Mouse (Mus musculus): Measurements from ENCODE around the gene Bicdl1. TPM values are rescaled to one million over a fixed set of nuclear protein-coding genes. Genes with fewer than 3 reads are reported as not detected.

The Bicdl1 gene
- polyA plus RNA-seq, 2 experiments, result 0.98 to 2.1 TPM

DNA sequence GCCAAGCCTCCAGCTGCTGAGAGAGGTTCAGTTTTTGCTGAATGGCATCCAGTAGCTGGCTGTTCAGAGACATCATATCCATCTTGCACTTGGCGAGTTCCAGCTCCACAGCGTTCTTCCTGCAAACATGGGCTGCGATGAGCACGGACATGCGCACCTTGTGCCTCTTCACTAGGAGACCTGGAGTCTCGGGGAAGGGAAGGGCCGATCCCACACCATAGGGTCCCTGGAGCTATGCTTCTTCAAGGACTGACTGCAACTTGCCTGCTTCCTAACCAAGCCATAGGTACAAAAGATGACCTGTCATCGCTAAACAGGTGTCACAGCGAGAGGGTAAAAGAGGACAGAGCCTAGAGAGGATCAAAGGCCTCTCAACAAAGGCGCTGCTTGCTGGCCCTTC lies 79.6 kb downstream of the Bicdl1 start:
- WGBS (ENCODE audit: insufficient replicate concordance), result 87% methylated on average over 10 of the region's 10 CpGs
- no peak overlapping the region; a peak in 1 of 4 replicates for H3K4me3 ChIP-seq (ENCODE audit: insufficient read depth in 1 of 2, low read depth in 2 of 2, low read length in 2 of 2)
- no peak overlapping the region for H3K27ac ChIP-seq
- no peaks in the 10 kb centered on the region for H3K27me3 ChIP-seq (ENCODE audit: control insufficient read depth, insufficient read depth, low read length)
- TF ChIP-seq EP300 (IDR thresholded peaks at IDR 0.05; ENCODE audit: low read depth), result no peak
- TF ChIP-seq CTCF (IDR thresholded peaks at IDR 0.05; ENCODE audit: low read depth), result no peak
- H3K36me3 ChIP-seq (replicated peaks; ENCODE audit: control insufficient read depth, insufficient read depth, low read depth), result peaks cover 3% of the 10 kb centered on the region
- ATAC-seq (ENCODE audit: insufficient read depth) (no peak), DNase-seq (ENCODE audit: low read depth in 3 of 3, low spot score in 3 of 3) (no peak)
- no peak overlapping the region for H3K9ac ChIP-seq (replicated peaks)
- peaks cover 6 to 8% of the 10 kb centered on the region in 2 experiments for H3K4me1 ChIP-seq (replicated peaks; ENCODE audit: control insufficient read depth in 2 of 2, insufficient read depth in 2 of 2, low read length in 1 of 2)
- peak overlapping the region; percentile 76 for H3K4me2 ChIP-seq (ENCODE audit: low read depth)
- H3K9me3 ChIP-seq (ENCODE audit: control insufficient read depth, low read length), result no peaks in the 10 kb centered on the region

DNA sequence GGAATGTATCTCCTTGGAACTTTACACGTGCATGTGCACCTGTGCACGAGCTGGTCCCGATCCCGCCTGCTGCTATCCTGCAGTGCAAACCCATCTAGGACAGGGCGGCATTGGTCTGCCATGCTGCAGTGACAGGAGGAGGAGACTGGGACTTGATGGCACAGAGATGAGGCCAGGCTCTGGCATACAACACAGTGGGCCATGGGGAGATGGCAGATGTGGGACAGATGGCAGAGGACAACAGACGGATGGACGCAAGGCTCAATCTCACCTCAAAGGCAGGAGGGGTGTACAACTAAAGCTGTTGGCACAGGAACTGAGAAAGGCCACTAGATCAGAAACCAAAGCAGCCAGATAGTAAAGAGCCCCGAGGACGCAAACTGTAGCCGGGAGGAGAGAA lies 80.5 kb downstream of the Bicdl1 start:
- H3K4me1 ChIP-seq (replicated peaks; ENCODE audit: control insufficient read depth in 2 of 2, insufficient read depth in 2 of 2, low read length in 1 of 2), result peaks cover 6 to 8% of the 10 kb centered on the region in 2 experiments
- no peak overlapping the region for H3K4me2 ChIP-seq (ENCODE audit: low read depth)
- no peak overlapping the region for H3K9ac ChIP-seq (replicated peaks)
- H3K9me3 ChIP-seq (ENCODE audit: control insufficient read depth, low read length), result no peaks in the 10 kb centered on the region
- 78% methylated on average over 10 of the region's 10 CpGs for WGBS (ENCODE audit: insufficient replicate concordance)
- H3K27me3 ChIP-seq (ENCODE audit: control insufficient read depth, insufficient read depth, low read length), result no peaks in the 10 kb centered on the region
- TF ChIP-seq CTCF (IDR thresholded peaks at IDR 0.05; ENCODE audit: low read depth), result no peak
- TF ChIP-seq EP300 (IDR thresholded peaks at IDR 0.05; ENCODE audit: low read depth), result no peak
- no peak overlapping the region for H3K27ac ChIP-seq
- no peak for DNase-seq (ENCODE audit: low read depth in 3 of 3, low spot score in 3 of 3)
- ATAC-seq (ENCODE audit: insufficient read depth), result no peak
- H3K4me3 ChIP-seq (ENCODE audit: insufficient read depth in 1 of 2, low read depth in 2 of 2, low read length in 2 of 2), result no peak overlapping the region
- peaks cover 12% of the 10 kb centered on the region for H3K36me3 ChIP-seq (replicated peaks; ENCODE audit: control insufficient read depth, insufficient read depth, low read depth)

DNA sequence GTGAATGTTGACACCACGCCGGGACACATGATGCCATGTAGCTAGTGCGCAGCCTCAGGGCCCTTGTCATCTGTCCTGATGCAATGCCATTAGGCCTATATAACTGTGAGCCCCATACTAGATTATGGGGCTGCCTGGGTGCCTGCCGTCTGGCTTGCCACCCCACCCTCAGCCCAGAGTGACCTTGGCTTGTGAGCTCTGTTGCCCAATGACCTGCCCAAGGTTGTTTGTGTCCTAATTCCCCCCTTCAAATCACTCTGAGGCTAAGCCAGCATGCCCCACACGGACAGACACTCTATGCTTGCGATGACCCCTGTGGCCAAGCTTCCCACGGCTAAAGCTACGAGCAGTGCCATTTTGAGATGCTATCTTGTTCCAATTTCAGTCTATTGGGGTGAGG lies 81.7 kb downstream of the Bicdl1 start:
- no peaks in the 10 kb centered on the region for H3K27me3 ChIP-seq (ENCODE audit: control insufficient read depth, insufficient read depth, low read length)
- no peak for TF ChIP-seq EP300 (IDR thresholded peaks at IDR 0.05; ENCODE audit: low read depth)
- TF ChIP-seq CTCF (IDR thresholded peaks at IDR 0.05; ENCODE audit: low read depth), result no peak
- H3K4me1 ChIP-seq (replicated peaks; ENCODE audit: control insufficient read depth in 2 of 2, insufficient read depth in 2 of 2, low read length in 1 of 2), result peaks cover 6 to 8% of the 10 kb centered on the region in 2 experiments
- no peak overlapping the region for H3K4me3 ChIP-seq (ENCODE audit: insufficient read depth in 1 of 2, low read depth in 2 of 2, low read length in 2 of 2)
- H3K27ac ChIP-seq, result no peak overlapping the region
- DNase-seq (ENCODE audit: low read depth in 3 of 3, low spot score in 3 of 3), result no peak
- no peak overlapping the region for H3K9ac ChIP-seq (replicated peaks)
- peaks cover 24% of the 10 kb centered on the region for H3K36me3 ChIP-seq (replicated peaks; ENCODE audit: control insufficient read depth, insufficient read depth, low read depth)
- no peaks in the 10 kb centered on the region for H3K9me3 ChIP-seq (ENCODE audit: control insufficient read depth, low read length)
- no peak overlapping the region for H3K4me2 ChIP-seq (ENCODE audit: low read depth)
- 70% methylated on average over 8 of the region's 8 CpGs for WGBS (ENCODE audit: insufficient replicate concordance)
- no peak for ATAC-seq (ENCODE audit: insufficient read depth)

DNA sequence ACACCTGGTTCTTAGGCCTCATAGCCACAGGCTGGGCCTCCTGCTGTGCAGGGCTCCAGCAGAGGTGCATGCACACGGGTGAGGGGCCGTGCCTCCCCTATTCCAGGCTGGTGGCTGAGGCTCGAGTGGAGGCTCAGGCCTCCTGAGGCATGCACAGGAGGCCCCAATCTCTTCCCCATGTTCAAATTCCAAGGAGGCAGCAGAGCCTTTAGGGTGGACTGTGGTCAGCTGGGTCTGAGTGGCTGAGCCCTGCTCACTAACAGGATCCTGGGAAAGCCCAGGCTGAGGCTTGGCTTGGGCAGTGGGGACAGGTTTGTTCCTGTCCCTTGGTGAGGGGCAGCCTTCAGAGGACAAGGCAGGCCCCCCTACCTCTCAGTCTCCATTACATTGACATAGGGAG lies 82.5 kb downstream of the Bicdl1 start:
- Histone ChIP-seq H3K4me1 (replicated peaks; ENCODE audit: control insufficient read depth in 2 of 2, insufficient read depth in 2 of 2, low read length in 1 of 2) (peaks cover 6 to 8% of the 10 kb centered on the region in 2 experiments), H3K27me3 (ENCODE audit: control insufficient read depth, insufficient read depth, low read length) (no peaks in the 10 kb centered on the region), H3K36me3 (replicated peaks; ENCODE audit: control insufficient read depth, insufficient read depth, low read depth) (peaks cover 32% of the 10 kb centered on the region), H3K4me3 (ENCODE audit: insufficient read depth in 1 of 2, low read depth in 2 of 2, low read length in 2 of 2) (no peak overlapping the region), H3K4me2 (ENCODE audit: low read depth) (no peak overlapping the region), H3K9me3 (ENCODE audit: control insufficient read depth, low read length) (no peaks in the 10 kb centered on the region), H3K9ac (replicated peaks) (no peak overlapping the region), H3K27ac (no peak overlapping the region)
- WGBS (ENCODE audit: insufficient replicate concordance), result 66% methylated on average over 3 of the region's 3 CpGs
- no peak for TF ChIP-seq CTCF (IDR thresholded peaks at IDR 0.05; ENCODE audit: low read depth)
- TF ChIP-seq EP300 (IDR thresholded peaks at IDR 0.05; ENCODE audit: low read depth), result no peak
- no peak for ATAC-seq (ENCODE audit: insufficient read depth)
- DNase-seq (ENCODE audit: low read depth in 3 of 3, low spot score in 3 of 3), result no peak

DNA sequence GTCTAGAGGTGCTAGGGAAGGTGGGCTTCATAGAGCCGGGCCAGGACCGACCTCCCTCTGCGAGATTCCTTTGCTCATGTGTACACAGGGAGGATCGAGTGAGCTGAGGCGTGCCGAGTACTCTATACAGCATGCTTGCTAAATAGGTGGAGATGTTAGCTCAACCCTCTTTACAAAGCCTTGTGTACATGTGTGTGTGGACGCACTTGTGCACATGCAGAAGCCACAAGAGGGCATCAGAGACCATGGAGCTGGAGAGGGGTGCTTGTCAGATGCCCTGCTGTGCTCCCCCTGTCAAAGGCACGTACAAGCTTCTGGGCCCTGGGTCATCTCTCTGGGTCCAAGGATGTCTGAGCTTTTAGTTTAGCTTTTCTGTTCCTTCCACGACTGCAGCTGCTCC lies 87.2 kb downstream of the Bicdl1 start:
- H3K9ac ChIP-seq (replicated peaks), result no peak overlapping the region
- no peak overlapping the region for H3K4me3 ChIP-seq (ENCODE audit: insufficient read depth in 1 of 2, low read depth in 2 of 2, low read length in 2 of 2)
- no peak overlapping the region for H3K27ac ChIP-seq
- TF ChIP-seq EP300 (IDR thresholded peaks at IDR 0.05; ENCODE audit: low read depth), result no peak
- peak; percentile 60 for TF ChIP-seq CTCF (IDR thresholded peaks at IDR 0.05; ENCODE audit: low read depth)
- H3K4me1 ChIP-seq (replicated peaks; ENCODE audit: control insufficient read depth in 2 of 2, insufficient read depth in 2 of 2, low read length in 1 of 2), result no peaks in the 10 kb centered on the region
- peaks cover 72% of the 10 kb centered on the region for H3K36me3 ChIP-seq (replicated peaks; ENCODE audit: control insufficient read depth, insufficient read depth, low read depth)
- H3K27me3 ChIP-seq (ENCODE audit: control insufficient read depth, insufficient read depth, low read length), result no peaks in the 10 kb centered on the region
- no peaks in the 10 kb centered on the region for H3K9me3 ChIP-seq (ENCODE audit: control insufficient read depth, low read length)
- DNase-seq (ENCODE audit: low read depth in 3 of 3, low spot score in 3 of 3) (no peak), ATAC-seq (ENCODE audit: insufficient read depth) (no peak)
- no peak overlapping the region for H3K4me2 ChIP-seq (ENCODE audit: low read depth)
- WGBS (ENCODE audit: insufficient replicate concordance), result 87% methylated on average over 9 of the region's 9 CpGs

Data from liver, embryonic 14.5 days (tissue).